Mouse (Mus musculus) cerebellum, adult 2 months (tissue): Measurements from ENCODE around the gene Rgl1. TPM values are rescaled to one million over a fixed set of nuclear protein-coding genes. Genes with fewer than 3 reads are reported as not detected.

Experiments
- DNase-seq, 2 experiments: peaks; one replicate each; pipeline ENCODE4 v3.0.0; 2021
- H3K27ac ChIP-seq: fragments of 200-500 bp; 2 replicates; pipeline ENCODE4 v1.5.1; 2012; ENCODE audit warnings: low read length, control low read depth, inconsistent platforms; ENCODE audit not compliant: insufficient read depth
- H3K27me3 ChIP-seq: fragments of 200-500 bp; 2 replicates; pipeline ENCODE4 v1.6.1; 2012; ENCODE audit warnings: inconsistent platforms, mild to moderate bottlenecking, low read length, moderate library complexity; ENCODE audit not compliant: control insufficient read depth, insufficient read depth
- H3K4me1 ChIP-seq: fragments of 200-500 bp; 2 replicates; pipeline ENCODE4 v1.6.1; 2011; ENCODE audit warnings: low read length; ENCODE audit not compliant: control insufficient read depth, insufficient read depth
- H3K4me3 ChIP-seq: fragments of 200-500 bp; replicated peaks from 2 replicates; pipeline ENCODE3; 2011; ENCODE audit warnings: mild to moderate bottlenecking, low read depth, low read length, control low read depth; ENCODE audit not compliant: insufficient read depth
- CTCF ChIP-seq: fragments of 200-500 bp; IDR thresholded peaks from 2 replicates; pipeline ENCODE4 v1.5.1; 2011; ENCODE audit warnings: low read depth, mild to moderate bottlenecking, control low read depth, low read length, moderate library complexity, borderline replicate concordance; ENCODE audit not compliant: insufficient read depth
- POLR2A ChIP-seq: fragments of 200-500 bp; IDR thresholded peaks from 2 replicates; pipeline ENCODE4 v1.6.1; 2011; ENCODE audit warnings: low read length, control low read depth, borderline replicate concordance; ENCODE audit not compliant: insufficient read depth
- WGBS: fragments of 180-500 bp; shearing (Covaris S2); methylation state at CpG from one replicate; pipeline ENCODE4 v1.1.7; 2018; 5-methylcytosine and 5-hydroxymethylcytosine counted together
- polyA plus RNA-seq: library from polyadenylated mRNA; depleted of rRNA; stranded (reverse); fragments of >200 nt; gene quantifications from 2 replicates; pipeline ENCODE4 v1.2.3, GENCODE M21; 2012

The Rgl1 gene
- polyA plus RNA-seq, 1 experiment: 24.4 TPM

GRCm38 (mm10) chr1:152540304-152540887, 225.8 kb downstream of the Rgl1 start:
- WGBS: 97% methylated on average over 3 of the region's 3 CpGs

GRCm38 (mm10) chr1:152538817-152539216, 227.3 kb downstream of the Rgl1 start:
- no peaks in the 10 kb centered on the region for H3K27me3 ChIP-seq
- no peak for DNase-seq
- WGBS: 89% methylated on average over 4 of the region's 4 CpGs
- no peak for TF ChIP-seq CTCF
- no peak for TF ChIP-seq POLR2A
- no peaks in the 10 kb centered on the region for H3K4me1 ChIP-seq
- H3K27ac ChIP-seq: no peak overlapping the region
- H3K4me3 ChIP-seq: no peak overlapping the region

More at GRCm38 (mm10) chr1:152540304-152540887, 225.8 kb downstream of the Rgl1 start:
- no peaks in the 10 kb centered on the region for H3K27me3 ChIP-seq
- TF ChIP-seq CTCF: no peak
- no peak for TF ChIP-seq POLR2A
- DNase-seq: no peak
- H3K27ac ChIP-seq: no peak overlapping the region
- H3K4me3 ChIP-seq: no peak overlapping the region
- no peaks in the 10 kb centered on the region for H3K4me1 ChIP-seq

GRCm38 (mm10) chr1:152537186-152537585, 229.0 kb downstream of the Rgl1 start:
- Histone ChIP-seq H3K4me3 (no peak overlapping the region), H3K27ac (no peak overlapping the region), H3K27me3 (no peaks in the 10 kb centered on the region), H3K4me1 (no peaks in the 10 kb centered on the region)
- TF ChIP-seq CTCF (no peak), POLR2A (no peak)
- DNase-seq: no peak
- WGBS: 62% methylated on average over 13 of the region's 13 CpGs

- H3K4me3 ChIP-seq: no peak overlapping the region
- H3K4me1 ChIP-seq: no peaks in the 10 kb centered on the region
- TF ChIP-seq CTCF (no peak), POLR2A (no peak)
- no peaks in the 10 kb centered on the region for H3K27me3 ChIP-seq
- no peak overlapping the region for H3K27ac ChIP-seq
- DNase-seq: no peak
- whole genome bisulfite sequencing: 53% methylated on average over 16 of the region's 16 CpGs
Observed at GRCm38 (mm10) chr1:152536416-152537018, 229.6 kb downstream of the Rgl1 start.

- Histone ChIP-seq H3K27ac (no peak overlapping the region), H3K4me1 (no peaks in the 10 kb centered on the region), H3K27me3 (no peaks in the 10 kb centered on the region), H3K4me3 (no peak overlapping the region)
- WGBS: 85% methylated on average over 7 of the region's 7 CpGs
- TF ChIP-seq POLR2A: no peak
- no peak for TF ChIP-seq CTCF
- no peak for DNase-seq
Observed at GRCm38 (mm10) chr1:152534531-152534930, 231.6 kb downstream of the Rgl1 start.

- H3K27ac ChIP-seq: no peak overlapping the region
- no peak overlapping the region for H3K4me3 ChIP-seq
- 60% methylated on average over 15 of the region's 15 CpGs for WGBS
- TF ChIP-seq CTCF: no peak
- no peak for TF ChIP-seq POLR2A
- DNase-seq: no peak
- H3K4me1 ChIP-seq: no peaks in the 10 kb centered on the region
- no peaks in the 10 kb centered on the region for H3K27me3 ChIP-seq
Observed at GRCm38 (mm10) chr1:152531498-152531897, 234.7 kb downstream of the Rgl1 start.

GRCm38 (mm10) chr1:152528778-152529177, 237.4 kb downstream of the Rgl1 start:
- Histone ChIP-seq H3K27me3 (no peaks in the 10 kb centered on the region), H3K4me3 (no peak overlapping the region), H3K27ac (no peak overlapping the region), H3K4me1 (no peaks in the 10 kb centered on the region)
- 95% methylated on average over 3 of the region's 3 CpGs for WGBS
- no peak for DNase-seq
- TF ChIP-seq CTCF: no peak
- TF ChIP-seq POLR2A: no peak

GRCm38 (mm10) chr1:152528214-152528613, 237.9 kb downstream of the Rgl1 start:
- no peak for TF ChIP-seq POLR2A
- no peak for TF ChIP-seq CTCF
- DNase-seq: no peak
- Histone ChIP-seq H3K27me3 (no peaks in the 10 kb centered on the region), H3K27ac (no peak overlapping the region), H3K4me1 (no peaks in the 10 kb centered on the region), H3K4me3 (no peak overlapping the region)
- WGBS: 84% methylated on average over 6 of the region's 6 CpGs
